Mouse (Mus musculus) liver, embryonic 11.5 days (tissue): ENCODE results near the gene Zfp28. TPM values are rescaled to one million over a fixed set of nuclear protein-coding genes. Genes with fewer than 3 reads are reported as not detected.

ENCODE experiments used
- ATAC-seq: fragments of 200-750 bp; cut with Nextera tagmentation; replicated peaks from 2 replicates; pipeline ENCODE4 v1.8.0; 2017; ENCODE audit warnings: moderate number of reproducible peaks, mild to moderate bottlenecking, moderate TSS enrichment, moderate library complexity; ENCODE audit not compliant: low FRiP score
- DNase-seq: peaks from one replicate; pipeline ENCODE4 v3.0.0-alpha.2; 2017; ENCODE audit warnings: low spot score
- H3K27ac ChIP-seq: fragments of 300-500 bp; sonication (generic); 2 replicates; pipeline ENCODE4 v1.5.1; 2014; ENCODE audit warnings: mild to moderate bottlenecking, low read depth, low read length, control low read depth
- H3K27me3 ChIP-seq: fragments of 300-500 bp; sonication (generic); replicated peaks from 2 replicates; pipeline ENCODE4 v1.6.1; 2014; ENCODE audit warnings: low read length, mixed read lengths; ENCODE audit not compliant: control insufficient read depth, insufficient read depth
- H3K36me3 ChIP-seq: fragments of 300-500 bp; sonication (generic); 2 replicates; pipeline ENCODE4 v1.6.1; 2014; ENCODE audit warnings: mild to moderate bottlenecking, low read length, moderate library complexity, mixed read lengths; ENCODE audit not compliant: control insufficient read depth, insufficient read depth
- H3K4me1 ChIP-seq: fragments of 300-500 bp; sonication (generic); replicated peaks from 2 replicates; pipeline ENCODE4 v1.6.1; 2014; ENCODE audit warnings: low read length, mixed read lengths; ENCODE audit not compliant: control insufficient read depth, insufficient read depth
- H3K4me2 ChIP-seq: fragments of 300-500 bp; sonication (generic); 2 replicates; pipeline ENCODE4 v1.6.1; 2014; ENCODE audit warnings: mild to moderate bottlenecking, control low read depth, moderate library complexity
- H3K4me3 ChIP-seq: fragments of 300-500 bp; sonication (generic); 2 replicates; pipeline ENCODE4 v1.5.1; 2014; ENCODE audit warnings: low read depth, low read length, control low read depth
- H3K9ac ChIP-seq: fragments of 300-500 bp; sonication (generic); 2 replicates; pipeline ENCODE4 v1.6.1; 2014; ENCODE audit warnings: low read depth, low read length, control low read depth
- H3K9me3 ChIP-seq: fragments of 300-500 bp; sonication (generic); 2 replicates; pipeline ENCODE4 v1.6.1; 2016; ENCODE audit warnings: low read length, inconsistent platforms, mixed read lengths; ENCODE audit not compliant: control insufficient read depth
- WGBS: fragments of 180-500 bp; shearing (Covaris S2); extraction: QIAGEN DNeasy Blood & Tissue Kit; methylation state at CpG from one replicate; pipeline ENCODE4 v1.1.7; 2014; 5-methylcytosine and 5-hydroxymethylcytosine counted together
- polyA plus RNA-seq: library from polyadenylated mRNA; unstranded; fragments of >200 nt; fragmentation: Nextera tagmentation; extraction: Ambion mirVana; gene quantifications from 2 replicates; pipeline ENCODE4 v1.2.1, GENCODE M21; 2014

Zfp28 gene
- polyA plus RNA-seq, 1 experiment from 2014 or later: 4.7 TPM

DNA sequence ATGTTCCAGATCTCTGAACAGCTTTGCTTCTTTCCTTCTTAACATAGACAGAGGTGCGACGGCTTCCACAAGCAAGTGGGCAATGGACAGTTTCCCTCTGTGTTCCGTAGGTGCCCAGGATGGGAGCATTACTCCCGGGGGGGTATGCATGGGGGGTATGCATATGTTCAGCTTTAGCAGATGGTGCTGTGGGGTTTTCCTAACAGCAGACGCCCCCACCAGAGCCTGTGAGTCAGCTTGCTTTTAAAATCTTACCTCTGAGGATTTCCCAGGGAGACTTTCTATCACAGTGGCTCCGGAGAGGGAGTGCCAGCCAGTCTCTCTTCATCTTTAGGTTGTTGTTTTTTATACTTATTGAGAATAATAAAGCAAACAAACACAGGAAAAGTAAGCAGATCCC, 36.8 kb downstream of the Zfp28 start:
- Histone ChIP-seq H3K9ac (no peak overlapping the region), H3K4me1 (no peaks in the 10 kb centered on the region), H3K4me3 (no peak overlapping the region), H3K9me3 (no peaks in the 10 kb centered on the region), H3K27me3 (no peaks in the 10 kb centered on the region), H3K4me2 (no peak overlapping the region), H3K27ac (no peak overlapping the region), H3K36me3 (no peaks in the 10 kb centered on the region)
- 71% methylated on average over 6 of the region's 6 CpGs for WGBS
- no peak for ATAC-seq
- no peak for DNase-seq

DNA sequence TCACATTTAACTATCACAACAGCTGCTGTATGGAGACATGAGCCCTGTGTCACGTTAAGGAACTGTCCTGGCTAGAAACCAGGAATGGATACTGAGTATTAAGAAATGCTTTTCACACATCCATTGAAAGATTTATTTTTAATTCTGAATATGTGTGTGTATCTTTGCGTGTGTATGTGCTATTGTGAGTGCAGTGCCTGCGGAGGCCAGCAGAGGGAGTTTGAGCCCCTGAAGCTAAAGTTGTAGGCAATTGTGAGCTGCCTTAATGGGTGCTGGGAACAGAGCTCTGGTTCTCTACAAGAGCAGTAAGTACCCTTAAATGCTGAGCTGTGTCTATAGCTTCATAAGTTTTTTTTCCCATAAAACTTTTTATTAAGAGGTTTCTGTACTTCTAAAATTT, 46.3 kb downstream of the Zfp28 start:
- no peaks in the 10 kb centered on the region for H3K36me3 ChIP-seq
- H3K4me1 ChIP-seq: no peaks in the 10 kb centered on the region
- no peak overlapping the region for H3K4me2 ChIP-seq
- no peak overlapping the region for H3K9ac ChIP-seq
- no peaks in the 10 kb centered on the region for H3K27me3 ChIP-seq
- DNase-seq (no peak), ATAC-seq (no peak)
- WGBS: 86% methylated on average over 3 of the region's 3 CpGs
- no peak overlapping the region for H3K4me3 ChIP-seq
- peaks cover 5% of the 10 kb centered on the region; the same call in 1 of the 2 replicates for H3K9me3 ChIP-seq
- no peak overlapping the region for H3K27ac ChIP-seq

DNA sequence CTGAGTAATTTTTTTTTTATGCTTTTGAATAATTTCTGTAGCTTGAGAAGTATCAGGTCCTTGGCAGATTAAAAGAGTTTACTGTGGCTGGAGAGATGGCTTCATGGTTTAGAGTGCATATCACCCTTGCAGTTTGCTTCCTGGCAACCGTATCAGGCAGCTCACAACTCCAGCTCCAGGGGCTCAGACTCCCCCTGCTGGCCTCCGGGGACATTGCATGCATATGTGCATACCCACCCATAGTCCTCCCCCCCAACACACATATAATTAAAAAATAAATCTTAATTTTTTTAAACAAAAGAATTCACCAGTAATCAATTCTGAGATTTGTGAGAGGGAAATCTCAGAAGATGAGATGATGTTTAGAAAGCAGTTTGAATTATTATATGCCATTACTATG, 47.2 kb downstream of the Zfp28 start:
- Histone ChIP-seq H3K27ac (no peak overlapping the region), H3K4me2 (no peak overlapping the region), H3K9me3 (peaks cover 5% of the 10 kb centered on the region; the same call in 1 of the 2 replicates), H3K36me3 (no peaks in the 10 kb centered on the region), H3K4me3 (no peak overlapping the region), H3K9ac (no peak overlapping the region), H3K4me1 (no peaks in the 10 kb centered on the region), H3K27me3 (no peaks in the 10 kb centered on the region)
- DNase-seq: no peak
- no peak for ATAC-seq
- 27% methylated on average over 2 of the region's 2 CpGs for WGBS

DNA sequence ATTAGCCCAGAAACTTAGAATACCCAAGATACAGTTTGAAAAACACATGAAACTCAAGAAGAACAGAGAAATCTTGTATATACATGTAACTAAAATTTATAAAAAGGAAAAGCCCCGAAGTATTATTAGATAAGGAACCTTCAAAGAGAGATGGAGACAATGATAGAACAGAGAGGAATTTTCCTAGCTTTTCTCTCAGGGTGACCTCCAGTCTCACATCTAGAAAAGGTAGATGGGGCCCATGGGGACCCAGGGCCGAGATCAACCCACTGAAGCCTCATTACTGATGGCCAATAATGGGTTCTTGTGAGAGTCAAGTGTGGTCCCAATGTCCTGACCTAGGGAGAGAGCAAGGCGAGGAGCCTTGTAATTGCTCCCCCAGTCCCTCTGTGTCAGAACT, 55.3 kb downstream of the Zfp28 start, which contains the start of gene Olfr1344:
Olfr1344 (plus strand) TSS at position 301 of the 400 bp plus-strand sequence.
- no peaks in the 10 kb centered on the region for H3K36me3 ChIP-seq
- no peaks in the 10 kb centered on the region for H3K27me3 ChIP-seq
- no peak within 1 kb of the TSS for H3K27ac ChIP-seq
- 69% methylated on average over 3 of the region's 3 CpGs for WGBS
- no peak within 1 kb of the TSS for H3K4me3 ChIP-seq
- ATAC-seq: no peak
- DNase-seq: no peak
- no peak within 1 kb of the TSS for H3K4me2 ChIP-seq
- no peaks in the 10 kb centered on the region for H3K4me1 ChIP-seq
- no peaks in the 10 kb centered on the region for H3K9me3 ChIP-seq
- H3K9ac ChIP-seq: no peak within 1 kb of the TSS

DNA sequence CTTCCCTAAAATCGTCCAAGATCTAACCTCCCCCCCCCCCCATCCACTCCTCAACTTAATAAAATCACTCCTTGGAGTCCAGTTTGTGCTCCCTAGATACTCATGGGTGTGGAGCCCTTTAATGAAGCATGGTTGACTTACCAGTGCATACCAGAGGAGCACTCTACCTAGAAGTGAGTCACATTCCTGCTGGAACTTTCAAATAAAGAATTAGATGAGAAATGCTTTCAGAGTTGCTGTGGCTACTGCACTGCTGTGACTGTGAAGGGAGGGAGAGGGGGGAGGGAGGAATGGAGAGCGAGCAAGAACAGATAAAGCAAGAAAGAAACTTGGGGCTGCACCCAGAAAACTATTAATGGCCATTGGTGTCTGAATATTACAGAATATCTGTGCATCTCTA, 58.1 kb downstream of the Zfp28 start:
- H3K9ac ChIP-seq: no peak overlapping the region
- H3K9me3 ChIP-seq: peaks cover 2% of the 10 kb centered on the region; the same call in 1 of the 2 replicates
- H3K4me3 ChIP-seq: no peak overlapping the region
- no peaks in the 10 kb centered on the region for H3K27me3 ChIP-seq
- no peaks in the 10 kb centered on the region for H3K4me1 ChIP-seq
- DNase-seq: no peak
- ATAC-seq: no peak
- H3K36me3 ChIP-seq: no peaks in the 10 kb centered on the region
- 60% methylated on average over 2 of the region's 2 CpGs for WGBS
- no peak overlapping the region for H3K27ac ChIP-seq
- H3K4me2 ChIP-seq: no peak overlapping the region

Other genes starting within 250 kb of the Zfp28 start
- 15.2 and 15.6 TPM in 2 replicates for gene Zfp787, start 227.3 kb upstream of the Zfp28 start, polyA plus RNA-seq
- 44.6 and 46.8 TPM in 2 replicates for gene Zfp444, start 211.1 kb upstream of the Zfp28 start, polyA plus RNA-seq
- not detected in 2 replicates for gene Galp, start 186.2 kb upstream of the Zfp28 start, polyA plus RNA-seq
- not detected in 2 replicates for gene Zscan5b, start 161.0 kb upstream of the Zfp28 start, polyA plus RNA-seq
- gene Epp13, start 130.6 kb upstream of the Zfp28 start, polyA plus RNA-seq: not detected in 2 replicates
- gene Zfp667, start 96.7 kb upstream of the Zfp28 start, polyA plus RNA-seq: 9.9 and 10.3 TPM in 2 replicates
- 3.8 and 4.6 TPM in 2 replicates for gene Zfp583, start 52.0 kb upstream of the Zfp28 start, polyA plus RNA-seq
- gene Gm3854, start 39.5 kb upstream of the Zfp28 start, polyA plus RNA-seq: 1.3 and 1.5 TPM in 2 replicates
- 1.3 and 2.1 TPM in 2 replicates for gene Zfp78, start 20.0 kb upstream of the Zfp28 start, polyA plus RNA-seq
- gene Smim17, start 15.4 kb downstream of the Zfp28 start, polyA plus RNA-seq: 0.27 TPM in 1 of 2 replicates, not detected in the other
- not detected in 2 replicates for gene Gm20715, start 27.0 kb downstream of the Zfp28 start, polyA plus RNA-seq
- 0.08 TPM in 1 of 2 replicates, not detected in the other for gene Olfr1344, start 55.4 kb downstream of the Zfp28 start, polyA plus RNA-seq
- gene Olfr1336, start 72.9 kb downstream of the Zfp28 start, polyA plus RNA-seq: not detected in 2 replicates
- not detected in 2 replicates for gene Olfr1346, start 83.8 kb downstream of the Zfp28 start, polyA plus RNA-seq
- gene Olfr5, start 103.6 kb downstream of the Zfp28 start, polyA plus RNA-seq: not detected in 2 replicates
- gene Olfr1347, start 116.5 kb downstream of the Zfp28 start, polyA plus RNA-seq: not detected in 2 replicates
- not detected in 2 replicates for gene Olfr1348, start 125.5 kb downstream of the Zfp28 start, polyA plus RNA-seq
- not detected in 2 replicates for gene Olfr1349, start 139.7 kb downstream of the Zfp28 start, polyA plus RNA-seq
- not detected in 2 replicates for gene Olfr1350, start 181.5 kb downstream of the Zfp28 start, polyA plus RNA-seq